Mouse (Mus musculus): ENCODE data around the gene Tfip11. TPM values are rescaled to one million over a fixed set of nuclear protein-coding genes. Genes with fewer than 3 reads are reported as not detected.

Gene Tfip11
- polyA plus RNA-seq, 1 experiment from 2014 or later, result 40.2 TPM

DNA sequence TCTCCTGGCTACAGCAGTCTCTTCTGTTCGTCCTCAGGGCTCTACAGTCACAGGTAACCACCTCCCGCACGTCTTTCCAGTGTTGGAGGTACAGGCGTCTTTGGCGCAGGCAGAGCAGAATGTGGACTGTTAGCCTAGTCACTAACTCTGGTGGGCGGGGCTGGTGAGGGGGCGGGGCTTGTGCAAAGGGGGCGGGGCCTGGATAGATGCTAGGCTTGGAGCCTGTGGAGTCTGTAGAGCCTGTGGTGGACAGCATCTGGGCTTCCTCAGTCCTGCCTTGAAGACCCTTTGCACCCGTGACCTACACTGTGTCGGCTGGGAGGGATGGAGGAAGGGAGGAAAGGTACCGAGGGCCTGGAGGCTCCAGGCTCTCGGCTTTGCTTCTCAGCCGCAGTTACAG is 29.8 kb downstream of the Tfip11 start, which contains the start of gene Gm6583:
Gene Gm6583, minus strand, starts transcription at position 124 of the 400 bp plus-strand sequence.
- Histone ChIP-seq H3K9ac (replicated peaks) (no peak within 1 kb of the TSS), H3K4me1 (no peaks in the 10 kb centered on the region), H3K9me3 (no peaks in the 10 kb centered on the region), H3K36me3 (peaks cover 65% of the 10 kb centered on the region), H3K4me2 (replicated peaks) (no peak within 1 kb of the TSS), H3K27me3 (no peaks in the 10 kb centered on the region), H3K4me3 (no peak within 1 kb of the TSS), H3K27ac (replicated peaks) (no peak within 1 kb of the TSS)
- no peak for ATAC-seq (ENCODE audit: low FRiP score, low read depth)
- 69% methylated on average over 12 of the region's 13 CpGs for WGBS

DNA sequence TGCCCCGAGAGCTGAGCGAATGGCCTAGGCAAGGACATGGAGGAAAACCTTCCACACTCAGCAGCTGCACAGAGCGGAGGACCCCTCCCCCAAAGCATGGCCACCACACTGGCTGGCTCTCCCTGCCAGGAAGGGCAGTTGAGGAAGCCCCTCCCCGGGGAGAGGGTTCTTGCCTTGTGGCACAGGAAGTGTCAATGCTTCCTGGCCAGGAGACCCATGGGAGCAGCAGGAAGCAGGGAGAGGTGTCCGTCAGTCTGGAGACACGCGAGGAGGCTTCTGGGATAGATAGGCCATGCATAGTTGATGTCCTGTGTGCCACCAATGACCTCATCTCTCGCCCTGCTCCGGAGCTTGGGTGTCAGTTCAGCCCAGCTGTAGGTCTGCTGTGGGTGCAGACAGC is 30.2 kb downstream of the Tfip11 start:
- Histone ChIP-seq H3K9me3 (no peaks in the 10 kb centered on the region), H3K36me3 (peaks cover 61% of the 10 kb centered on the region), H3K4me1 (no peaks in the 10 kb centered on the region), H3K27ac (replicated peaks) (no peak overlapping the region), H3K4me3 (no peak overlapping the region), H3K27me3 (no peaks in the 10 kb centered on the region), H3K9ac (replicated peaks) (no peak overlapping the region), H3K4me2 (replicated peaks) (no peak overlapping the region)
- ATAC-seq (ENCODE audit: low FRiP score, low read depth), result no peak
- WGBS, result 91% methylated on average over 9 of the region's 9 CpGs

DNA sequence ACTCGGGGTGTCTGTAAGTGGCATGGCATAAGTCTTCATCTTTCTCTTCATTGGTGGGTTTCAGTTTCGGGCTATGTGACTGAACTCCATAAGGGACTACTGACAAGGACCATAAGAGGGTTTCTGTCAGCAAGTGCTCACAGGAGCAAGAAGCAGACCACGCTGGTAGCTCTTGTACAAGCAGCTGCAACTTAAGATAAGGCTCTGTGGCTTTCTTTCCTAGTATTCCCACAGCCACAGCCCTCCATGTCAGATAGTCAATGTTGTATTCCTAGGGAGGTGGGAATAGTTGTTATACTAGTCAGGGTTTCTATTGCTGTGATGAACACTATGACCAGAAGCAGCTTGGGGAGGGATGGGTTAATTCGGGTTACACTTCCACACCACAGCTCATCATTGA is 33.4 kb downstream of the Tfip11 start:
- Histone ChIP-seq H3K27ac (replicated peaks) (no peak overlapping the region), H3K4me3 (no peak overlapping the region), H3K4me1 (no peaks in the 10 kb centered on the region), H3K36me3 (peaks cover 70% of the 10 kb centered on the region), H3K9ac (replicated peaks) (no peak overlapping the region), H3K4me2 (replicated peaks) (no peak overlapping the region), H3K9me3 (no peaks in the 10 kb centered on the region), H3K27me3 (no peaks in the 10 kb centered on the region)
- no peak for ATAC-seq (ENCODE audit: low FRiP score, low read depth)
- WGBS, result 90% methylated on average over 4 of the region's 4 CpGs

DNA sequence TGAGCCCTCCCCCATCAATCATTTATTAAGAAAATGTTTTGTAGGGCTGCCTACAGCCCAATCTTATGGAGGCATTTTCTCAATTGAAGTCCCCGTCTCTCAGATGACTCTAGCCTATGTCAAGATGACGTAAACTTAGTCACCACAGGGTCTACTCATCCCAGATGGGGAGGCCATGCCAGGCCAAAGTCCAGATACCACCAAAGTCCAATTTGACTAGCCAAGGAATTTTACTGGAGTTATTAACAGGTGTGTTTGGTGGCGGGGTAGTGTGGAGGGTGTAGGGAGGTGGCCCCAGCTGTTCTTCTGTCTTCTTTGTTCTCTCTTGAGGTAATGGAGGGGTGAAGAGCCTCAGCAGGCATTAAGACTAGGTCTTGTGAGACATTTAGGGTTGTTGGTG is 33.9 kb downstream of the Tfip11 start:
- Histone ChIP-seq H3K27ac (replicated peaks) (no peak overlapping the region), H3K4me1 (no peaks in the 10 kb centered on the region), H3K9me3 (no peaks in the 10 kb centered on the region), H3K36me3 (peaks cover 70% of the 10 kb centered on the region), H3K4me2 (replicated peaks) (no peak overlapping the region), H3K4me3 (no peak overlapping the region), H3K27me3 (no peaks in the 10 kb centered on the region), H3K9ac (replicated peaks) (no peak overlapping the region)
- WGBS, result 94% methylated on average over 3 of the region's 3 CpGs
- no peak for ATAC-seq (ENCODE audit: low FRiP score, low read depth)

DNA sequence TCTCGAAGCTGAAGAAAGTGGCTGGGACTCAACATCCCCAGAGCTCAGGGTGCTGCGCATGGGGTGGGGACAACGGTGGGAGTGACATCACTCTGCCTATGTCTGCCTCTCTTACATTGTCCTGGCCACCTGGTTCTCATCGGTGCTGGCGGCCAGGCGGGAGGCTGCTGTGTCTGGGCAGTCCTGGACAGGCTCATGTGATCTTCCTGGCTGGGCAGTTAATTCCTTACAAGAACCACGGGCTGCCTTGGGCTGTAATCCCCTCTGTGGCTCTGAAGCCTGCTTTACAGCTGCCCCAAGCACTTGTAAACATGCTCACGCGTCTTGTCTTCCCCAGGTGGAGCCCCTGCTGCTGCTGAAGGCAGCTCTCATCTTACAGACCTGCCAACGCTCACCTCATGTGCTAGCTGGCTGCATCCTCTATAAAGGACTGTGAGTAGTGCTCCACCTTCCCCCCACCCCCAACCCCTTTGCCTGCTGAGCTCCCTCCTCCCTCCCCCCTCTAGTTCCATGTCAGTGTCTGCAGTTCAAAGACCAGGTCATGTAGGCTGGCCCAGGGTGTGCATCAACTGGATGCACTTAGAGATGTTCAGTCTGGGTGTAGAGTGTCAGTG is 38.1 kb downstream of the Tfip11 start:
- WGBS, result 66% methylated on average over 10 of the region's 10 CpGs
- peaks cover 16% of the 10 kb centered on the region for H3K27me3 ChIP-seq
- H3K4me2 ChIP-seq (replicated peaks), result no peak overlapping the region
- peaks cover 61% of the 10 kb centered on the region for H3K36me3 ChIP-seq
- H3K9me3 ChIP-seq, result no peaks in the 10 kb centered on the region
- no peaks in the 10 kb centered on the region for H3K4me1 ChIP-seq
- H3K4me3 ChIP-seq, result no peak overlapping the region
- no peak overlapping the region for H3K9ac ChIP-seq (replicated peaks)
- H3K27ac ChIP-seq (replicated peaks), result no peak overlapping the region
- ATAC-seq (ENCODE audit: low FRiP score, low read depth), result no peak

DNA sequence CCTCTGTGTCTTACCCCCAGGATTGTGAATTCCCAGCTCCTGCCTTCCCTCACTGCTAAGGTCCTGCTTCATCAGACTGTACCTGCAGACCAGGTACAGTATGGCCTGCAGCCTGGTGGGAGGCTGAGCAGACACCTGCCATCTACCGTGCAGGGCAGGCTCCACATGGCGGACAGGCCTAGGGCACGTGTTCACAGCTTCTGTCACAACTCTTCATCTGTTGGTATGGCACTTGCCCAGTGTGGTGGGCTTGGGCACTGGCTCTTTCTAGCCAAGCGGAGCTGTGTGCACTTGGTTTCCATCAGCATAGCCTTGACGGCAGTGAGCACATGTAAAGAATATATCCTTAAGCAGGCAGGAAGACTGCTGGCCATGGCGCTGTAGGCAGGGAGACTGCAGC is 40.7 kb downstream of the Tfip11 start:
- no peak overlapping the region for H3K4me2 ChIP-seq (replicated peaks)
- peaks cover 21% of the 10 kb centered on the region for H3K4me1 ChIP-seq
- peaks cover 22% of the 10 kb centered on the region for H3K27me3 ChIP-seq
- no peak overlapping the region for H3K27ac ChIP-seq (replicated peaks)
- ATAC-seq (ENCODE audit: low FRiP score, low read depth), result no peak
- no peak overlapping the region for H3K9ac ChIP-seq (replicated peaks)
- H3K4me3 ChIP-seq, result no peak overlapping the region
- H3K9me3 ChIP-seq, result no peaks in the 10 kb centered on the region
- peaks cover 75% of the 10 kb centered on the region for H3K36me3 ChIP-seq
- WGBS, result 94% methylated on average over 6 of the region's 6 CpGs

DNA sequence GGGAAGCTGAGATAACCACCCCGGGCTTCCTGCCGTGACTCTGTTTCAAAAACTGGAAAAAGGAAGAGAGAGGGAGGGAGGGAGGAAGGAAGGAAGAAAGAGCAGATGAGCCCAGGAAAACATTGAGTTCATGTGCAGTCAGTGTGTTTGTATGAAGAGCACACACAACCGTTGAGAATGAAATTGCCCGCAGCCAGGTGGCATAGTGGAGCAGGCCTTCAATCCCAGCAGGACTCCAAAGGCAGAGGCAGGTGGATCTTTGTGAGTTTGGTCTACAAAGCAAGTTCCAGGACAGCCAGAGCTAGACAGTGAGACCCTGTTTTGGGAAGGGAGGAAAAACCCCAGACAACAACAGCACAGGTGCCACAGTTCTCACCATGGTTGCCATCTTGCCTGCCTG is 41.2 kb downstream of the Tfip11 start:
- 91% methylated on average over 4 of the region's 4 CpGs for WGBS
- peaks cover 71% of the 10 kb centered on the region for H3K36me3 ChIP-seq
- no peaks in the 10 kb centered on the region for H3K9me3 ChIP-seq
- H3K4me1 ChIP-seq, result peaks cover 26% of the 10 kb centered on the region
- H3K4me2 ChIP-seq (replicated peaks), result no peak overlapping the region
- no peak for ATAC-seq (ENCODE audit: low FRiP score, low read depth)
- no peak overlapping the region for H3K4me3 ChIP-seq
- H3K9ac ChIP-seq (replicated peaks), result no peak overlapping the region
- H3K27me3 ChIP-seq, result peaks cover 22% of the 10 kb centered on the region
- no peak overlapping the region for H3K27ac ChIP-seq (replicated peaks)

DNA sequence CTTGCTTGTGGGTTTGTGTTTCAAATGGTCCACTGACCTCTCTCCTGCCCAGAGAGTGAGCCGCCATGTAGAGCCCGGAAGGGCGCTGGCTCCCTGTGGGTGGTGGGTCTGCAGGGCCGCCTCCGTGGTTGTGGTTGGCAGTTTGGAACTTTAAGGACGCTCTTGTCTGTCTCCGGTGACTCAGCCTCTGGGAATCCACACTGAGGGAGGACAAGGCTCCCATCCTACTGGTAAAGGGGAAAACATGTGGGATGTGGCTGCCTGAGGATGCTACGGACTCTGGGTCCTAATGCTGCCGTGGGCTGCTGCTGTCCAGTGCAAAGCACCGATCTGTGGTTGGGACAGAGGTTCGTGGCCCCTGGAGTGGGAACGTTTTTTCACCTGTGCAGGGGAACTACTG is 41.8 kb downstream of the Tfip11 start:
- H3K4me3 ChIP-seq, result no peak overlapping the region
- 90% methylated on average over 12 of the region's 12 CpGs for WGBS
- H3K9me3 ChIP-seq, result no peaks in the 10 kb centered on the region
- no peak overlapping the region for H3K27ac ChIP-seq (replicated peaks)
- no peak overlapping the region for H3K4me2 ChIP-seq (replicated peaks)
- no peak for ATAC-seq (ENCODE audit: low FRiP score, low read depth)
- H3K4me1 ChIP-seq, result peaks cover 31% of the 10 kb centered on the region
- no peak overlapping the region for H3K9ac ChIP-seq (replicated peaks)
- H3K36me3 ChIP-seq, result peaks cover 67% of the 10 kb centered on the region
- peaks cover 24% of the 10 kb centered on the region for H3K27me3 ChIP-seq

DNA sequence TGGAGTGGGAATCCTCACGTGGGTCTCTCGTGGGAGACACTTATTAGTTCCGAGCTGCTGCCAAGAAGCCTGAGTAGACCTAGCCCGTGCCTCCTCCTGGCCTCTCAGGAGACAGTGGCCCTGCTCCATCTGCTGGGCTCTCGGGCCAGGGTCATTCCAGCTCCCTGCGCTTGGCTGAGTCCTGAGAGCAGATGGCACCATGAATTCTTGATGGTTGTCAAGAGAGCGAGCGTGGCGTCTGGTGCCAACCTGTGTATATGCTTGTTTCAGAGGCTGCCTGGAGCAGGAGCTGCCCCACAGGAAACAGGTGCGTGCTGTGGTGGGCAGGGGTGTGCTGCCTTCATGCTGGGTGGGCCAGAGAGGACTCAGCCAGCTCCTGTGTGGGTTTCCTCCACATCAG is 42.5 kb downstream of the Tfip11 start:
- Histone ChIP-seq H3K36me3 (peaks cover 62% of the 10 kb centered on the region), H3K27ac (replicated peaks) (no peak overlapping the region)

DNA sequence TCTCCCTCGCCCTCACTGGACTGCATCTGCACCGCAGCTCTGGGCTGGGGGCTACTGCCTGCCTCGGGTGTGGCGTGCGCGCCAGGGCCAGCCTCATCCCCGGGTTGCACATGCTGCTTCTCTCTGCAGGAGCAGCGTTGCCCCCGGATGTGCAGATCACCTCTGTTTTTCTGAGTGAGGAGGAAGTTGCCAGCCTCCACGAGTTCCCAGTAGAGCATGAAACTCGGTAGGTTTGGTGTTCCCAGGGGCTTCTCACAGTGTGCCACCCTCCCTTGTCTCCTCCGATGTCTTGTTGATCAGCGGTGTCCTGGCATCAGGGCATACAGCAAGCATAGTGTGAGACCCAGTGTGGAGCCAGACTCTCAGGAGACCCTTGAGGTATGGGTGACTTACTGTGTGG is 43.2 kb downstream of the Tfip11 start:
- Histone ChIP-seq H3K4me2 (replicated peaks) (no peak overlapping the region), H3K36me3 (peaks cover 62% of the 10 kb centered on the region), H3K27me3 (peaks cover 30% of the 10 kb centered on the region), H3K4me1 (peaks cover 34% of the 10 kb centered on the region), H3K27ac (replicated peaks) (no peak overlapping the region), H3K9ac (replicated peaks) (no peak overlapping the region), H3K9me3 (no peaks in the 10 kb centered on the region), H3K4me3 (no peak overlapping the region)
- ATAC-seq (ENCODE audit: low FRiP score, low read depth), result no peak
- WGBS, result 88% methylated on average over 13 of the region's 13 CpGs

More for the DNA sequence above, 42.5 kb downstream of the Tfip11 start:
- H3K9me3 ChIP-seq, result no peaks in the 10 kb centered on the region
- H3K9ac ChIP-seq (replicated peaks), result no peak overlapping the region
- 90% methylated on average over 10 of the region's 10 CpGs for WGBS
- no peak overlapping the region for H3K4me2 ChIP-seq (replicated peaks)
- peaks cover 34% of the 10 kb centered on the region for H3K4me1 ChIP-seq
- H3K4me3 ChIP-seq, result no peak overlapping the region
- H3K27me3 ChIP-seq, result peaks cover 30% of the 10 kb centered on the region
- ATAC-seq (ENCODE audit: low FRiP score, low read depth), result no peak

DNA sequence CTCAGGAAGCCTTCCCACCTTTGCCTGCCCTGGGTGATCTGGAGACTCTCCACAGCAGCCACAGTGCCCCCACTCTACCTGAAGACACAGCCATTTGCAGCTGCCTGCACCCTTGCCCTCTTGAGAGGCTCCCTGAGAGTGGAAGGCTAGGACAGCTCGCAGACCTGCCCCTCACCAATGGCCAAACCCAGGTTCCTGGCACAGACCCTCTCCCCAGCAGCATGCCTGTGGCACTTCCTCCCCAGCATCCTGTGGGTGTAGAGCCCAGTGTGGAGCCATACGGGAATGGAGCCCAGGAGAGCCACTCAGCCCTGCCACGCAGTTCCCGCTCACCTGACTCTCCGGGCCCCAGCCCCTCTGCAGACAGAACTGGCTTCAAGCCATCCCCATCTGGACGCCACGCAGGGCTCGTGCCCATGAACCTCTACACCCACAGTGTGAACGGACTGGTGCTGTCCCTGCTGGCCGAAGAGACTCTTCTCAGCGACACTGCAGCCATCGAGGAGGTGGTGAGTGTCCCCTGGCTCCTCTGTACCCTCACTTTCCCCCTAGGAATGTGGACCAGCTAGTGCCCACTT is 44.2 kb downstream of the Tfip11 start:
- Histone ChIP-seq H3K27me3 (peaks cover 30% of the 10 kb centered on the region), H3K27ac (replicated peaks) (no peak overlapping the region), H3K9me3 (no peaks in the 10 kb centered on the region), H3K4me1 (peaks cover 34% of the 10 kb centered on the region), H3K9ac (replicated peaks) (no peak overlapping the region), H3K36me3 (peaks cover 62% of the 10 kb centered on the region), H3K4me3 (no peak overlapping the region), H3K4me2 (replicated peaks) (no peak overlapping the region)
- no peak for ATAC-seq (ENCODE audit: low FRiP score, low read depth)
- 89% methylated on average over 12 of the region's 12 CpGs for WGBS

DNA sequence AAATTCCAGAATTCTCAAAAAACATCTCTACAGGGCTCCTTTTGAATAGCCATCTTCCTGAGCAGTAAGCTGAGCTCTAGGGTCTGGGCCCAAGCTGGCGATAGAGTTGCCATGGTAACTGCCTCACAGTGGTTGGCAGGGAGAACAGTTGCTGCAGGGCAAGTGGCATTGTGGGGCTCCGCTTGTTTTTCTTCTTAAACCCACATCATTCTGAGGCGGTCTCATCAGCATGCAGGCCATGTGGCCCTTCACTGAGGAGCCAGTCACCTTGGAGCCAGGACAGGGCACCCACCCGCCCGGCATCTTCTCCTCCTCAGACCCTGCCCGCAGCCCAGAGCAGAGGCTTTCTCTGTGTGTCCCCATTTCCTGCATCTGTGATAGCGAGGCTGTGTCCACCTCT is 45.8 kb downstream of the Tfip11 start:
- H3K36me3 ChIP-seq, result peaks cover 57% of the 10 kb centered on the region
- H3K9ac ChIP-seq (replicated peaks), result peak overlapping the region; percentile 48; the same call in 1 of the 2 replicates
- WGBS, result 16% methylated on average over 7 of the region's 7 CpGs
- no peaks in the 10 kb centered on the region for H3K9me3 ChIP-seq
- peak overlapping the region; percentile 92 for H3K27ac ChIP-seq (replicated peaks)
- peak; percentile 88 for ATAC-seq (ENCODE audit: low FRiP score, low read depth)
- H3K4me1 ChIP-seq, result peaks cover 34% of the 10 kb centered on the region
- peak overlapping the region; percentile 38 for H3K4me2 ChIP-seq (replicated peaks)
- peaks cover 28% of the 10 kb centered on the region for H3K27me3 ChIP-seq
- no peak overlapping the region for H3K4me3 ChIP-seq

DNA sequence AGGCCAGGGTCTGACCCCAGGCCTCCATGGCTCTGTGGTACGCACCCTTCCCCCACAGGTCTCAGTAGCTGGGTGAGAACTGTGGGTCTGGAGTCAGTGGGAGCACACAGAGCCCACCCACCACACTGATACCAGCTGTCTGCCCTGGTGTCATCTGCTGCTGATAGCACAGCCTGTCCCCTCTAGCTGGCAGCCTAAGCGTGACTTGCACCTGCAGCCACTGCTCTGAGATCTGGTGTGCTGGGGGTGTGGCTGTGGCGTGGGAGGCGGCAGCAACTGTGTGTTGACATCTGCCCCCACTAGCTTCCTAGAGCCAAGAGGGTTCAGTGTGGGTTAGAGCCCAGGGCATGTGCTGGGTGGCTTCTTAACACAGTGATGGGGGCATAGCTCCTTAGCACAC is 50.0 kb downstream of the Tfip11 start:
- H3K4me2 ChIP-seq (replicated peaks), result no peak overlapping the region
- H3K36me3 ChIP-seq, result peaks cover 54% of the 10 kb centered on the region
- WGBS, result 89% methylated on average over 4 of the region's 4 CpGs
- 0 out of 2 replicates have a peak, but pooled peaks cover 8% of the 10 kb centered on the region for H3K27me3 ChIP-seq
- no peak overlapping the region for H3K9ac ChIP-seq (replicated peaks)
- H3K27ac ChIP-seq (replicated peaks), result no peak overlapping the region
- H3K9me3 ChIP-seq, result no peaks in the 10 kb centered on the region
- H3K4me3 ChIP-seq, result no peak overlapping the region
- peaks cover 20% of the 10 kb centered on the region for H3K4me1 ChIP-seq
- ATAC-seq (ENCODE audit: low FRiP score, low read depth), result no peak

All from midbrain, embryonic 12.5 days (tissue).